Mouse (Mus musculus) spleen, adult 2 months (tissue): ENCODE results near the gene 4933424G06Rik.

Experiments used
- CTCF ChIP-seq: fragments of 200-500 bp; IDR thresholded peaks from 2 replicates; pipeline ENCODE4 v1.5.1; 2011; ENCODE audit warnings: mild to moderate bottlenecking, inconsistent platforms; ENCODE audit not compliant: insufficient read depth, insufficient read length, insufficient replicate concordance; ENCODE audit errors: extremely low read depth
- POLR2A ChIP-seq: fragments of 200-500 bp; IDR thresholded peaks from 2 replicates; pipeline ENCODE4 v1.6.1; 2011; ENCODE audit warnings: low read depth, low read length, inconsistent platforms

- TF ChIP-seq POLR2A (no peak), CTCF (no peak)
Measured at GRCm38 (mm10) chr1:36745661-36746060, 35.7 kb downstream of the 4933424G06Rik start.
